Mouse (Mus musculus) myocyte (in vitro differentiated cells): ENCODE measurements around the gene Limch1.

Experiments used
- E2F4 ChIP-seq: IDR thresholded peaks from one replicate; pipeline ENCODE4 v1.6.1; 2011; ENCODE audit warnings: mild to moderate bottlenecking, control low read depth, moderate library complexity; ENCODE audit not compliant: insufficient read depth
- MAX ChIP-seq: IDR thresholded peaks from one replicate; pipeline ENCODE4 v1.6.1; 2011; ENCODE audit warnings: low read depth, mild to moderate bottlenecking, control low read depth
- MYOD1 ChIP-seq, 3 experiments: IDR thresholded peaks; one replicate each; pipeline ENCODE4 v1.6.1; 2011; ENCODE audit warnings: control low read depth in 2 of 3, low read depth in 2 of 3, mild to moderate bottlenecking in 2 of 3, moderate library complexity in 1 of 3; ENCODE audit not compliant: insufficient read length in 2 of 3, control insufficient read depth in 1 of 3
- MYOG ChIP-seq, 3 experiments: IDR thresholded peaks; one replicate each; pipeline ENCODE4 v1.6.1; 2011; ENCODE audit warnings: control low read depth in 2 of 3, low read depth in 2 of 3, mild to moderate bottlenecking in 2 of 3; ENCODE audit not compliant: insufficient read length in 2 of 3, control insufficient read depth in 1 of 3, insufficient read depth in 1 of 3
- POLR2A ChIP-seq: IDR thresholded peaks from one replicate; pipeline ENCODE4 v1.6.1; 2011; ENCODE audit warnings: low read depth, mild to moderate bottlenecking, control low read depth, moderate library complexity; ENCODE audit not compliant: insufficient read length
- POLR2AphosphoS2 ChIP-seq: IDR thresholded peaks from one replicate; pipeline ENCODE4 v1.6.1; 2011; ENCODE audit warnings: low read depth, control low read depth; ENCODE audit not compliant: insufficient read length
- REST ChIP-seq: IDR thresholded peaks from one replicate; pipeline ENCODE4 v1.6.1; 2011; ENCODE audit warnings: mild to moderate bottlenecking, control low read depth, moderate library complexity; ENCODE audit not compliant: insufficient read depth, insufficient read length
- SRF ChIP-seq: IDR thresholded peaks from one replicate; pipeline ENCODE4 v1.6.1; 2011; ENCODE audit warnings: low read depth; ENCODE audit not compliant: control insufficient read depth, insufficient read length
- TCF12 ChIP-seq: IDR thresholded peaks from one replicate; pipeline ENCODE4 v1.6.1; 2011; ENCODE audit warnings: mild to moderate bottlenecking, control low read depth; ENCODE audit not compliant: poor library complexity, insufficient read depth, severe bottlenecking
- USF1 ChIP-seq: IDR thresholded peaks from one replicate; pipeline ENCODE4 v1.6.1; 2011; ENCODE audit warnings: low read depth, mild to moderate bottlenecking, control low read depth, moderate library complexity

DNA sequence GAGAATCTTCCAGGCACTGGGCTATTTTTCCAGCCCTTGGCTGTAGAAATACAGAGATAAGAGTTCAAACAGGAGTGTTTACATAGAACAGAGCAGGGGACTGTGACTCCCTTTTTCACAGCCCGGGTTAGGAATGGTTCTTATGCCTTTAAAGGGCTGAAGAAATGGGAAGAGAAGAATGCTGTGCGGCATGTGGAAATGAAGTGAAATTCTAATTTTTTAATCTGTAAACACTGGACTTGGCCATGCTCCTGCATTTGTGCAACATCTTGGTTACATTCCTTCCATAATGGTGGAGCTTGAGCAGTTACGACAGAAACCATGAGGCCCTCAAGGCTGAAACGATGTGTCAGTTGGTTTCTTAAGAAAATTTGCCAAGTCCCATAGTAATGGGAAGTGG, 165.4 kb downstream of the Limch1 start:
- TF ChIP-seq MYOG (IDR thresholded peaks at IDR 0.05; ENCODE audit: control insufficient read depth in 1 of 3, insufficient read depth in 1 of 3, insufficient read length in 2 of 3, low read depth in 2 of 3): no peak
- TF ChIP-seq MYOD1 (IDR thresholded peaks at IDR 0.05; ENCODE audit: control insufficient read depth in 1 of 3, insufficient read length in 2 of 3, low read depth in 2 of 3): no peak
- no peak for TF ChIP-seq POLR2A
- TF ChIP-seq USF1: no peak
- no peak for TF ChIP-seq POLR2AphosphoS2
- TF ChIP-seq TCF12: no peak
- TF ChIP-seq MAX: no peak
- no peak for TF ChIP-seq E2F4
- no peak for TF ChIP-seq REST
- no peak for TF ChIP-seq SRF
